8 mouse cellular contexts compared by ENCODE assay signal in genomic region chr11:76845275-76845980, GRCm38 (mm10). TPM values are rescaled to one million over a fixed set of nuclear protein-coding genes. Genes with fewer than 3 reads are reported as not detected.
A peak's percentile ranks its signal among the peaks of the same experiment; 100 is the strongest.
DNase-seq lines count a peak whose midpoint lies in the region; ATAC-seq and TF ChIP-seq lines count a peak whose summit lies in the region.

No protein-coding gene starts in this region.

- WGBS in stomach, embryonic 16.5 days, result 20% methylated on average over 15 of the region's 15 CpGs

- H3K36me3 ChIP-seq in testis, adult 2 months (ENCODE audit: control insufficient read depth, insufficient read depth, low read length), result no peaks in the 10 kb centered on the region
- H3K36me3 ChIP-seq in stomach, embryonic 16.5 days (ENCODE audit: control insufficient read depth, insufficient read depth, low read length), result no peaks in the 10 kb centered on the region

- TF ChIP-seq CTCF in testis, adult 2 months (IDR thresholded peaks at IDR 0.05; ENCODE audit: control insufficient read depth, insufficient read depth, insufficient replicate concordance, low read depth, low read length), result no peak
- no peak for TF ChIP-seq CTCF in cortical plate, adult 2 months (IDR thresholded peaks at IDR 0.05; ENCODE audit: extremely low read depth, insufficient read depth, low read length)

- no peaks in the 10 kb centered on the region for H3K27me3 ChIP-seq in testis, adult 2 months (ENCODE audit: control insufficient read depth, insufficient read depth, low read length)
- no peaks in the 10 kb centered on the region for H3K27me3 ChIP-seq in stomach, embryonic 16.5 days (ENCODE audit: control insufficient read depth, insufficient read depth, low read length)

- peak overlapping the region; percentile 97 for H3K4me2 ChIP-seq in stomach, embryonic 16.5 days (ENCODE audit: low read depth, low read length)

- no peaks in the 10 kb centered on the region for H3K9me3 ChIP-seq in stomach, embryonic 16.5 days (replicated peaks; ENCODE audit: control insufficient read depth, low read length)

- peak; percentile 68 for ATAC-seq in megakaryocyte progenitor cell, adult 5-6 weeks (replicated peaks; ENCODE audit: poor library complexity)
- ATAC-seq in stomach, embryonic 16.5 days (ENCODE audit: insufficient read depth, low FRiP score), result no peak

- H3K9ac ChIP-seq in stomach, embryonic 16.5 days (ENCODE audit: low read length), result peak overlapping the region; percentile 91

- H3K4me3 ChIP-seq in testis, adult 2 months (ENCODE audit: control insufficient read depth, low read depth, low read length), result peak overlapping the region; percentile 96
- peak overlapping the region; percentile 91 for H3K4me3 ChIP-seq in cortical plate, adult 2 months (ENCODE audit: insufficient read depth, low read length)
- peak overlapping the region; percentile 83 for H3K4me3 ChIP-seq in stomach, embryonic 16.5 days (replicated peaks; ENCODE audit: low read length)

- no peak overlapping the region; the same call in 1 of the 2 replicates for H3K27ac ChIP-seq in testis, adult 2 months (ENCODE audit: control insufficient read depth, insufficient read depth, low read depth, low read length)
- H3K27ac ChIP-seq in cortical plate, adult 2 months (ENCODE audit: insufficient read depth, low read length), result peak overlapping the region; percentile 84
- no peak overlapping the region for H3K27ac ChIP-seq in stomach, embryonic 16.5 days (ENCODE audit: low read length)

- DNase-seq in testis, postnatal 14 days (ENCODE audit: low spot score), result no peak
- peak; percentile 12 for DNase-seq in heart, postnatal 4 days
- DNase-seq in layer of hippocampus, adult 9-11 months, result peak; percentile 67
- DNase-seq in yolk sac, embryonic 10.5 days (ENCODE audit: low spot score), result no peak

- H3K4me1 ChIP-seq in testis, adult 2 months (ENCODE audit: control insufficient read depth, insufficient read depth, low read length), result peaks cover 2% of the 10 kb centered on the region
- H3K4me1 ChIP-seq in cortical plate, adult 2 months (ENCODE audit: control insufficient read depth, insufficient read depth, low read length), result peaks cover 5% of the 10 kb centered on the region
- peaks cover 31% of the 10 kb centered on the region for H3K4me1 ChIP-seq in stomach, embryonic 16.5 days (ENCODE audit: control insufficient read depth, insufficient read depth, low read length)

- TF ChIP-seq POLR2A in testis, adult 2 months (IDR thresholded peaks at IDR 0.05; ENCODE audit: control insufficient read depth, low read depth, low read length), result no peak
- TF ChIP-seq POLR2A in cortical plate, adult 2 months (IDR thresholded peaks at IDR 0.05; ENCODE audit: extremely low read depth, insufficient read depth, low read length), result 0 out of 2 replicates have a peak, but pooled peaks have one; percentile 32

RNA-seq across cellular contexts. Expression of gene Cpd, which starts 1.4 kb away (rescaled TPM):
- 9.5 and 10.4 TPM in 2 replicates for polyA plus RNA-seq in testis, adult 2 months (2012; rRNA removed)
- 29.1 and 30.5 TPM in 2 replicates for polyA plus RNA-seq in cortical plate, adult 2 months (2012; rRNA removed)
- total RNA-seq in heart, postnatal 4 days (2021), result 10 to 100 TPM; 66.0 to 66.4 TPM
- 28.3 and 29.5 TPM in 2 replicates for total RNA-seq in megakaryocyte progenitor cell, adult 5-6 weeks (2015)
- total RNA-seq in megakaryocyte progenitor cell, adult 5-6 weeks (2017), result 18.8 and 18.9 TPM in 2 replicates
- 10.2 and 10.5 TPM in 2 replicates for polyA plus RNA-seq in stomach, embryonic 16.5 days (2015; fragmentation: Nextera tagmentation; extraction: Ambion mirVana)

RNA-seq across cellular contexts. Expression of gene Tmigd1, which starts 56.5 kb away (rescaled TPM):
- polyA plus RNA-seq in testis, adult 2 months (2012; rRNA removed), result not detected in 2 replicates
- polyA plus RNA-seq in cortical plate, adult 2 months (2012; rRNA removed), result not detected in 2 replicates
- total RNA-seq in heart, postnatal 4 days (2021), result under 1 TPM in 1 of 2 experiments, not detected in 1; 0.59 TPM
- total RNA-seq in megakaryocyte progenitor cell, adult 5-6 weeks (2015), result not detected in 2 replicates
- total RNA-seq in megakaryocyte progenitor cell, adult 5-6 weeks (2017), result not detected in 2 replicates
- polyA plus RNA-seq in stomach, embryonic 16.5 days (2015; fragmentation: Nextera tagmentation; extraction: Ambion mirVana), result 0.36 and 0.37 TPM in 2 replicates

Comparison
In these comparisons a context has a peak if more than half of its experiments do, and no peak if none do; other contexts are left out.
1. DNase-seq: peak in heart, postnatal 4 days (single experiment) and layer of hippocampus, adult 9-11 months (single experiment); none in testis, postnatal 14 days (single experiment) and yolk sac, embryonic 10.5 days (single experiment).
2. Peak in every context shown above with its lines, with median percentiles within 50 percentile points of each other: H3K4me3 ChIP-seq.